Mouse (Mus musculus) adrenal gland, adult 2 months (tissue): ENCODE results near the gene Ptbp3. TPM values are rescaled to one million over a fixed set of nuclear protein-coding genes. Genes with fewer than 3 reads are reported as not detected.

ENCODE experiments used
- DNase-seq: peaks from one replicate; pipeline ENCODE4 v3.0.0; 2021
- polyA plus RNA-seq: library from polyadenylated mRNA; depleted of rRNA; stranded (reverse); fragments of >200 nt; gene quantifications from 2 replicates; pipeline ENCODE4 v1.2.3, GENCODE M21; 2012; rRNA removed
- total RNA-seq, 2 experiments: library from RNA; stranded (reverse); gene quantifications; 2 replicates each; pipeline ENCODE4 v1.2.3; 2021

Ptbp3 gene
- total and polyA plus RNA-seq, 3 experiments: 40.9 to 111 (median 84.2) TPM

DNA sequence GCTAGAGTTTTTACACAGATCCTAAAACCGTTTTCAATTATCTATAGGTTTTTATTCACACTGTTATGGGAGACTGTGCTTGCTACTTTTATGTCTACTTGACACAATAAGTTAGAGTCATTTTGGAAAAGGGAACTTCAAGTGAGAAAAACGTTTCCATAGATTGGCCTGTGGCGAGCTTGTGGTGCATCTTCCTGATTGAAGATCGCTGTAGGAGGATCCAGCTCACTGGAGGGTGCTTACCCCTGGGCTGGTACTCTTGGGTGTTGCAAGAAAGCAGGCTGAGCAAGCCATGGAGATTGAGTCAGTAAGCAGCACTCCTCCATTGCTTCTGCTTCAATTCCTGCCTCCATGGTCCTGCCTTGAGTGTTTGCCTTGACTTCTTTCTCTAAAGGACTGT is 113.2 kb downstream of the Ptbp3 start:
- no peak for DNase-seq

GRCm38 (mm10) chr4:59434039-59434438 is 115.1 kb downstream of the Ptbp3 start:
- no peak for DNase-seq

- no peak for DNase-seq
Observed at GRCm38 (mm10) chr4:59429128-59429527, 120.0 kb downstream of the Ptbp3 start.

DNA sequence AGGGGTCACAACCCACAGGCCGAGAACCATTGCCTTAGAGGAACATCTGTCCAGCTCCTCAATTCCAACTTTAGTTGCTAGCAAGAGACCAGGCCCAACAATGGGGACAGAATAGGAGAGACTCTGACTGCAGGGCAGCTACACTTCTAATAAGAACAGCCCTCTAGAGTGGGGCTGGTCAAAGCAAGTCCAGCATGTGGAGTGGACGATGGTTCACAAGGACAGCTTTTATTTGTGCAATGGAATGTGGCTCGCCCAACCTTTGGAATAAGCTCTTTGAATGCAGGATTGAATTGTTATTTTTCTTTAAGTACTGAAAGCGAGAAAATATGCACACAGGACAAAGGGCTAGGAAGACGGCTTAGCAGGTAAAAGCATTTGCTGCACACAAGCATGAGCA is 122.7 kb downstream of the Ptbp3 start:
- DNase-seq: no peak

DNA sequence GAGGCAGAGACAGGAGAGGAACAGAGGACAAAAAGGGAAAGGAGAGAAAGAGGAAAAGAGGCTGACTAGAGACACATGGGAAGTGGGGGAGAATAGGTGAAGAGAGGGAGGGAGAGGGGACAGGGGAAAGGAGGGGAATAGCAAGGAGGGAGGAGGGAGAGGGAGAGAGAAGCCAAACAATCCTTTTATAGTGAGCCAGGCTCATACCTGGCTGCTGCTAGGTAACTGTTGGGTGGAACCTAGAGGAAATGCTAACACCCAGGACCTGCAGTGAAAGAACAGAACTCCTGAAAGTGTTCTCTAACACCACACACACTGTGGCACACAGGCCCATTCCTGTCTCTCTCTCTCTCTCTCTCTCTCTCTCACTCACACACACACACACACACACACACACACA is 126.4 kb downstream of the Ptbp3 start:
- no peak for DNase-seq

GRCm38 (mm10) chr4:59422025-59422783 is 127.0 kb downstream of the Ptbp3 start:
- DNase-seq: peak; percentile 52

Other genes with a start within 250 kb of the Ptbp3 start
- gene Susd1, start 110.7 kb downstream of the Ptbp3 start, total RNA-seq: 1 to 10 TPM; 2.8 to 3.4 TPM
- 0.96 and 1.7 TPM in 2 replicates for gene Susd1, start 110.7 kb downstream of the Ptbp3 start, polyA plus RNA-seq
- gene Hsdl2, start 32.2 kb upstream of the Ptbp3 start, total RNA-seq: 100 to 1,000 TPM in 1 of 2 experiments, 10 to 100 TPM in 1; 73.7 to 106 TPM
- 8.7 and 8.9 TPM in 2 replicates for gene Hsdl2, start 32.2 kb upstream of the Ptbp3 start, polyA plus RNA-seq
- gene E130308A19Rik, start 76.8 kb upstream of the Ptbp3 start, total RNA-seq: 10 to 100 TPM; 13.9 to 14.8 TPM
- gene E130308A19Rik, start 76.8 kb upstream of the Ptbp3 start, polyA plus RNA-seq: 7.7 and 7.8 TPM in 2 replicates